Mouse (Mus musculus): ENCODE data around the gene Nxn. TPM values are rescaled to one million over a fixed set of nuclear protein-coding genes. Genes with fewer than 3 reads are reported as not detected.
A peak's percentile ranks its signal among the peaks of the same experiment; 100 is the strongest.

The Nxn gene
- polyA plus RNA-seq, 1 experiment from 2014 or later: 20.1 TPM

DNA sequence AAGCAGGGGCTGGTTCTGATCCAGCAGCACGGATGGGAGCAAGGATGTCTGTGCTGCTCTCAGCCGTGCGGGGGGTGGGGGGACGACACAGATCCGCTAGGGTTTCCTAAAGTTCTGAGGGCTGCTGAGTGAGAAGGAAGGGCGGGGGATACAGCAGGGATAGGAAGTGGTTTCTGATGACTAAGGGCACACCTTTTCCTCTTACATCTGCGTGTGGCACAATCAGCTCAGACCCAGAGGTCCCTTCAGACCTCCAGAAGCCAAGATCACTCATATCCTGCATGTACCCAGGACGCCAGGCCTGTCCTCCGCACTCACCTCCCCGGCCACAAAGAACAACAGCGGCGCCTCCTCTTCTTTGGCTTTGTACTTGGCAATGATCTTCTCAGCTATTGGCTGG is 137.7 kb downstream of the Nxn start:
- no peak for ATAC-seq

DNA sequence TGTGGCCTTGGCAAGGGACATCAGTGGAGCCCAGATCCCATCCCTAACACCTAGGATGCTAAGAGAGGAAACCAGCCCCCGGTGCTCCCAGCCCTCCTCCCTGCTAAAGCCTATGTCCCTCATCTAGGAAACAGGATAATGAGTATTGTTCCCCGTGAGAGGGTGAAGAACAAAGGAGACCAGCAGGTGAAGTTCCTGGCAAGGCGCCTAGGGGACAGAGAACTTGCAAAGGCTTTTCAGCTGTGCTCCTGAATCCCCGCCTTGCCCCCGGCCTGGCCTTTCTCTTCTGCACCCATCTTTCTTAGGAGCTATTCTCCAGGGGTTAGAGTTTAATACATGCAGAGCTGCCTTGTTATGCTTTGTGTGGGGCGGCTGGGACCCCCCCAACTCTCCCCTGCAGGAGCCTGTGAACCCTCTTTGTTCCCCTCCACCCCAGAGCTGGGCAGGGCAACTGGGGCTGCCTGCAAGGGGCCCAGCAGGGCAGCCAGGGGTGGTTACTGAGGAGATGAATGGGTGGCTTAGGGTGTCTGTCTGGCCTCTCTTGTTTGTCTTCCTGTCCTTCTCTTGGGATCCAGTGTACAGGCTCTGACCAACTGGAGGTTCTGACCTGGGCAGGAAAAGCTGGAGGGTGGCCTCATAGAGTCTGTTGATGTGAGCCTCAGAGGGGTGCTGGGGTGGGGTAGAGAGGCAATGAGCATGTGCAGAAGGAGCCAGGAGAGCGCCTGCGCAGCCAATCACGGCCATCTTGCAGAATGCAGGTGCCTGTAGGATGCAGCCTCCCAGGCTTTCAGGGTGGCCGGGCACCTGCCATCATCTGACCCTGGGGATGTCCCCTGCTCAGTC is 138.5 kb downstream of the Nxn start:
- no peaks in the 10 kb centered on the region for H3K27me3 ChIP-seq (replicated peaks; ENCODE audit: control insufficient read depth, insufficient read depth, low read length)
- H3K36me3 ChIP-seq (ENCODE audit: control insufficient read depth, insufficient read depth, low read length): peaks cover 6% of the 10 kb centered on the region; the same call in 1 of the 2 replicates
- 0 out of 2 replicates have a peak overlapping the region, but pooled peaks have one; percentile 16 for H3K9ac ChIP-seq (ENCODE audit: low read depth, low read length)
- H3K9me3 ChIP-seq (ENCODE audit: control insufficient read depth, low read length): no peaks in the 10 kb centered on the region
- WGBS: 65% methylated on average over 10 of the region's 10 CpGs
- H3K4me3 ChIP-seq (ENCODE audit: low read length): no peak overlapping the region
- no peak for ATAC-seq
- H3K27ac ChIP-seq (ENCODE audit: low read length): no peak overlapping the region
- H3K4me1 ChIP-seq (ENCODE audit: control insufficient read depth, insufficient read depth, low read length): no peaks in the 10 kb centered on the region
- no peak overlapping the region for H3K4me2 ChIP-seq (ENCODE audit: low read depth, low read length)

More for the DNA sequence above, 137.7 kb downstream of the Nxn start:
- no peaks in the 10 kb centered on the region for H3K9me3 ChIP-seq (ENCODE audit: control insufficient read depth, low read length)
- H3K36me3 ChIP-seq (ENCODE audit: control insufficient read depth, insufficient read depth, low read length): peaks cover 6% of the 10 kb centered on the region; the same call in 1 of the 2 replicates
- H3K27me3 ChIP-seq (replicated peaks; ENCODE audit: control insufficient read depth, insufficient read depth, low read length): no peaks in the 10 kb centered on the region
- 77% methylated on average over 12 of the region's 12 CpGs for WGBS
- H3K4me3 ChIP-seq (ENCODE audit: low read length): no peak overlapping the region
- no peak overlapping the region for H3K4me2 ChIP-seq (ENCODE audit: low read depth, low read length)
- H3K27ac ChIP-seq (ENCODE audit: low read length): no peak overlapping the region
- no peaks in the 10 kb centered on the region for H3K4me1 ChIP-seq (ENCODE audit: control insufficient read depth, insufficient read depth, low read length)
- 0 out of 2 replicates have a peak overlapping the region, but pooled peaks have one; percentile 16 for H3K9ac ChIP-seq (ENCODE audit: low read depth, low read length)

DNA sequence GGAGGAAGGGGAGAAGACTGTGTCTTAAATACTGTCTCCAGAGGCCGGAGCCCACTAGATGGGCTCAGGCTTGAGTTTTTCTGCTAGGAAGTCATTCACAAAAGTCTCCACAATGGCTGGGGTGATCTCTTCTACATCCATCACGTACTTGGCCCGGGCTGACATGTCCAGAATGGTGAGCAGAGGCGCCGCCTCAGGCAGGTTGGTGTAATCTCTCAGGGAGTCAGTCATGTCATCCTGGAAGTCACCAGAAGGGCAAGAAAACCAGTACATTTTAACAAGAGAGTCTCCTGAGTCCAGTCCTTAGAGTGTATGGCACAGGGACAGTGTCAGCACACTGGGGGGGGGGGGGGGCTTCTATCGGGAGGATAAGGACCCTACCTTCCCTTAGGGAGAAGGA is 140.4 kb downstream of the Nxn start:
- Histone ChIP-seq H3K9ac (ENCODE audit: low read depth, low read length) (no peak overlapping the region), H3K36me3 (ENCODE audit: control insufficient read depth, insufficient read depth, low read length) (peaks cover 6% of the 10 kb centered on the region; the same call in 1 of the 2 replicates), H3K27ac (ENCODE audit: low read length) (no peak overlapping the region), H3K4me2 (ENCODE audit: low read depth, low read length) (no peak overlapping the region), H3K4me3 (ENCODE audit: low read length) (no peak overlapping the region), H3K9me3 (ENCODE audit: control insufficient read depth, low read length) (no peaks in the 10 kb centered on the region), H3K4me1 (ENCODE audit: control insufficient read depth, insufficient read depth, low read length) (peaks cover 6% of the 10 kb centered on the region; the same call in 1 of the 2 replicates), H3K27me3 (replicated peaks; ENCODE audit: control insufficient read depth, insufficient read depth, low read length) (no peaks in the 10 kb centered on the region)
- 77% methylated on average over 6 of the region's 6 CpGs for WGBS
- no peak for ATAC-seq

DNA sequence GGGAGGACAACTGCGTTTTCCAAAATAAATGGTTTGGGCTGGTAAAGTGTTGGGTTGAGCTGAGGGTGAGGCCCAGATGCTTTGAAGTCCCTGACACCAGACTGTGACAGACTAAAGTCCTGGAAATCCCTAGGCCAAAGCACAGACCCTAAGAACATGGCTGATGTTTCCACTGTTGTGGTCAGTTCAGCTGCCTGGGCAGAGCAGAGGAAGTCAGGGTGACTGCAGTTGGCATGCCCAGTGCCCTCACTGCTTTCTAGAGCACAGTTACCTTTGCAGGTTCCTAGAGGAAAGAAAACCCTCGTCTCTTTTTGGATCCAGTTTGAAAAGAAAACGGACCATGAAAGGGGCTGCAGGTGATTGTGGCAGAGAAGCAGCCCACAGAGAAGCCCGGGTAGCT is 141.6 kb downstream of the Nxn start:
- WGBS: 81% methylated on average over 4 of the region's 4 CpGs
- H3K36me3 ChIP-seq (ENCODE audit: control insufficient read depth, insufficient read depth, low read length): peaks cover 6% of the 10 kb centered on the region; the same call in 1 of the 2 replicates

DNA sequence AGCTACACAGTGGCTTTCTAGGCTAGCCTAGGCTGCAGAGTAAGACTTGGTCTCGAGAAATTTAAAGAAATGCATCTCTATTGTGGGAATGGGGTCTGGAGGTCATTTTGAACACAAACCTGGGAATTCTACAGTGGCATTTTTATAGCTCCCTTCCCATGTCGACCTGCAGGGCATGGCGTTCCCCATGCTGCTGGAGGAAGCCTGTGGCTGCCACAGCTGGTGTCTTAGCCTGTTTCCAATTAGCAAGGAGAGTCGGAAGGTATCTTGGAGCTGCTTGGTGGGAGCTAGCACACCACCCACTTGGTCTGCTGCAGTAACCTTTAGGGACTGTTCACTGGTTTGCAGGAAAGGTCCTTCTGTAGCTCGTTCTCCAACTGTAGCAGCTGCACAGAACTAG is 142.8 kb downstream of the Nxn start:
- no peaks in the 10 kb centered on the region for H3K27me3 ChIP-seq (replicated peaks; ENCODE audit: control insufficient read depth, insufficient read depth, low read length)
- no peaks in the 10 kb centered on the region for H3K36me3 ChIP-seq (ENCODE audit: control insufficient read depth, insufficient read depth, low read length)
- no peak overlapping the region for H3K4me2 ChIP-seq (ENCODE audit: low read depth, low read length)
- H3K4me1 ChIP-seq (ENCODE audit: control insufficient read depth, insufficient read depth, low read length): peaks cover 9% of the 10 kb centered on the region; the same call in 1 of the 2 replicates
- WGBS: 43% methylated on average over 5 of the region's 5 CpGs
- H3K27ac ChIP-seq (ENCODE audit: low read length): no peak overlapping the region
- no peak for ATAC-seq
- no peaks in the 10 kb centered on the region for H3K9me3 ChIP-seq (ENCODE audit: control insufficient read depth, low read length)
- no peak overlapping the region for H3K4me3 ChIP-seq (ENCODE audit: low read length)
- 0 out of 2 replicates have a peak overlapping the region, but pooled peaks have one; percentile 14 for H3K9ac ChIP-seq (ENCODE audit: low read depth, low read length)

More for the DNA sequence above, 141.6 kb downstream of the Nxn start:
- Histone ChIP-seq H3K4me2 (ENCODE audit: low read depth, low read length) (no peak overlapping the region), H3K9ac (ENCODE audit: low read depth, low read length) (no peak overlapping the region), H3K27ac (ENCODE audit: low read length) (no peak overlapping the region), H3K27me3 (replicated peaks; ENCODE audit: control insufficient read depth, insufficient read depth, low read length) (no peaks in the 10 kb centered on the region), H3K4me1 (ENCODE audit: control insufficient read depth, insufficient read depth, low read length) (peaks cover 9% of the 10 kb centered on the region; the same call in 1 of the 2 replicates), H3K9me3 (ENCODE audit: control insufficient read depth, low read length) (no peaks in the 10 kb centered on the region), H3K4me3 (ENCODE audit: low read length) (no peak overlapping the region)
- no peak for ATAC-seq

DNA sequence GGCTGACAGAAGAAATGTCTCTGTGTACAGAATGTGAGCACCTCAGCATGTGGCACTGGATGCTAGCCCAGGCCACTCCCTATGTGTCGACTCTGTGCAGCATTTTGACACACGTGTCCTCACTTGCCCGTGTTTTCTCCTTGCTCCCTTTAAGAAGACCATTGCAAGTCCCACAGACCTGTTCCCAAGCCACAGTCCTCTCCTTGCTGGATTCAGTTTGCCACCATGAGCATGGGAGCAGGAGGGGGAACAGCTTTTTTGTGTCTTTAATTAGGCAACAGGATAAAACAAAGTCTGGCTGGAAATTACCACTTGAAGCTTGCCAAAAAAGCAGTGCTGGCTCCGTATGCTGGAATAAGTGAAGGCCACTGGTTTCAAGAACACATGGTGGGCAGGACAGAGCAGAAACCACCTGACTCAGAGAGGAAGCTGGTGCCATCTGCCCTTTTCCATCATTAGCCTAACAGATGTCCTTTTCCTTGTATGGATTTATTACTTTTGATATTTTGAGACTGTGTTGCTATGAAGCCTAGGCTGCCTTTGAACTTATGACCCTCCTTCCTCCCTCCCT is 143.4 kb downstream of the Nxn start:
- Histone ChIP-seq H3K4me3 (ENCODE audit: low read length) (no peak overlapping the region), H3K36me3 (ENCODE audit: control insufficient read depth, insufficient read depth, low read length) (no peaks in the 10 kb centered on the region), H3K9me3 (ENCODE audit: control insufficient read depth, low read length) (no peaks in the 10 kb centered on the region), H3K4me2 (ENCODE audit: low read depth, low read length) (no peak overlapping the region), H3K4me1 (ENCODE audit: control insufficient read depth, insufficient read depth, low read length) (peaks cover 9% of the 10 kb centered on the region; the same call in 1 of the 2 replicates), H3K27ac (ENCODE audit: low read length) (no peak overlapping the region), H3K9ac (ENCODE audit: low read depth, low read length) (no peak overlapping the region), H3K27me3 (replicated peaks; ENCODE audit: control insufficient read depth, insufficient read depth, low read length) (no peaks in the 10 kb centered on the region)
- no peak for ATAC-seq
- WGBS: 67% methylated on average over 4 of the region's 4 CpGs

DNA sequence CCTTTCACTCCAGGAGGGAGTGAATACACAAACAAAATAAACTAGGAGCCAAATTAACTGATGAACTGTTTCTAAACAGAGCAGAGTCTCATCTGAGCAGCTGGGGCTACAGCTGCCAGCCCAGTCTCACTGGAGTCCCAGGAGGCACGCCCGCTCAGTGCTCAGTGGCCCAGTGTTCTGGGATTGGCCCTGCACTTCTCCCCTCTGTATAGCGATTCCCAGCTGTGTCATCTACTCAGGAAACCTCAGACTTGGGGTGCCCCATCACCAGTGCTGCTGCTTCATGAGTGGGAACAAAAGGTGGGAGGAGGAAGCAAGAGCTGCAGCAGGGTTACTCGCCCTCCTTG is 145.0 kb downstream of the Nxn start:
- Histone ChIP-seq H3K9ac (ENCODE audit: low read depth, low read length) (0 out of 2 replicates have a peak overlapping the region, but pooled peaks have one; percentile 5), H3K27me3 (replicated peaks; ENCODE audit: control insufficient read depth, insufficient read depth, low read length) (no peaks in the 10 kb centered on the region), H3K4me2 (ENCODE audit: low read depth, low read length) (no peak overlapping the region), H3K36me3 (ENCODE audit: control insufficient read depth, insufficient read depth, low read length) (no peaks in the 10 kb centered on the region), H3K4me3 (ENCODE audit: low read length) (no peak overlapping the region), H3K9me3 (ENCODE audit: control insufficient read depth, low read length) (no peaks in the 10 kb centered on the region), H3K4me1 (ENCODE audit: control insufficient read depth, insufficient read depth, low read length) (peaks cover 9% of the 10 kb centered on the region; the same call in 1 of the 2 replicates), H3K27ac (ENCODE audit: low read length) (peak overlapping the region; percentile 29; the same call in 1 of the 2 replicates)
- WGBS: 67% methylated on average over 4 of the region's 4 CpGs
- ATAC-seq: peak; percentile 47; the same call in 1 of the 2 replicates

DNA sequence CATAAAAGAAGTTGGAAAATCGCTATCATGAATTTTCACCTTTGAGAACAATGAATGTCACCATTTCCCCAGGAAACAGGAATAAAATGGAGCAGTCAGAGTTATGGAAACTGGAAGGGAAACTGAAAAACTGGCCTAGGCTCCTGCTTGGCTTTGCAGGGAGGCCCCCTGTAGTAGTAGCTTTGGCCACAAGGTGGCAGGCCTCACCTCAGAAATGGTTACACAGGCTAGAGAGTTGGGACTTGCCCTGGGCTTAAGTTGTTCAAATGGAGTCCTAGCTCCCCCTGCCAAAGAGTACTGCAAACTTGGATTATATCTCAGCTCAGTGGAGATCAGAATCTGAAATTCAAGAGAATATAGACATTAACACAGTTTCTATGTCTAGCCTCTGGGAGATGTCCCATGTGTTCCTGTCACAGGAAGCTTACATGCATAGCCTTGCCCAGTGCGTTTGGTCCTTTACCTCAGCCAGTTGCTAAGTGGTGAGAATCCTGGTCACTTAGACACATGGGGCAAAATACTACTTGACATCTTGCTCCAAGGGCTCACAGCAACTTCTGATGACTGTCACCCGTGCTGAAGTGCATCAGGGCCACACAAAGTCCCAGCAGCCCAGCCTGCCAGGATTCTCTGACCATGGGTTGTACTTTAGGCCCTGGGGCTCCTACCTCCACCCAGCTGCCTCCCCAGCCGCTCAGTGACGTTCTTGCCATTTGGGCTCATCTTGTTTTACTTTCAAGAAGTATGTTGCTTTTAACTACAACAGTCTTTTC is 145.6 kb downstream of the Nxn start:
- Histone ChIP-seq H3K4me2 (ENCODE audit: low read depth, low read length) (no peak overlapping the region), H3K9ac (ENCODE audit: low read depth, low read length) (0 out of 2 replicates have a peak overlapping the region, but pooled peaks have one; percentile 5), H3K36me3 (ENCODE audit: control insufficient read depth, insufficient read depth, low read length) (no peaks in the 10 kb centered on the region), H3K4me1 (ENCODE audit: control insufficient read depth, insufficient read depth, low read length) (peaks cover 9% of the 10 kb centered on the region; the same call in 1 of the 2 replicates), H3K27me3 (replicated peaks; ENCODE audit: control insufficient read depth, insufficient read depth, low read length) (no peaks in the 10 kb centered on the region), H3K9me3 (ENCODE audit: control insufficient read depth, low read length) (no peaks in the 10 kb centered on the region), H3K27ac (ENCODE audit: low read length) (0 out of 2 replicates have a peak overlapping the region, but pooled peaks have one; percentile 5), H3K4me3 (ENCODE audit: low read length) (no peak overlapping the region)
- WGBS: 42% methylated on average over 5 of the region's 5 CpGs
- ATAC-seq: peak; percentile 83

DNA sequence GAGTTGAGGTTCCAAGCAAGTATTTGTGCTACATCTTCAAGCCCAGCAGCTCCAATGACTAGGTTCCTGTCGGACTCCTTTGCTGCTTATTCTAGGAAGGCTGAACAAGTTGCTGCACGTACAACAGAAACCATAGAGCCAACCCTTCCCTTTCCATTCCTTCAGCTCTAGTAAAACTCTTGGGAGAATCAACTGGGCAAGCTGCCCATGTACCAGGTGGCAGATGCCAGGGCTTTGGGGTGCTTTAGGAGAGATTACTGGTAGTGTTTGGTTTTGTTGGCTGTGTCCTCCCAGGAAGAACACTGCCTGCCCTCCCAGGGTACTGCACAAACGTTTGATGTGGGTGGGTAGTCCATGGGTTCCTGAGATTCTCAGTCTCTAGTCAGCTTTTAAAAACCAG is 146.9 kb downstream of the Nxn start:
- Histone ChIP-seq H3K36me3 (ENCODE audit: control insufficient read depth, insufficient read depth, low read length) (no peaks in the 10 kb centered on the region), H3K4me2 (ENCODE audit: low read depth, low read length) (no peak overlapping the region), H3K9ac (ENCODE audit: low read depth, low read length) (no peak overlapping the region), H3K9me3 (ENCODE audit: control insufficient read depth, low read length) (no peaks in the 10 kb centered on the region), H3K27ac (ENCODE audit: low read length) (no peak overlapping the region), H3K4me1 (ENCODE audit: control insufficient read depth, insufficient read depth, low read length) (peaks cover 9% of the 10 kb centered on the region; the same call in 1 of the 2 replicates), H3K27me3 (replicated peaks; ENCODE audit: control insufficient read depth, insufficient read depth, low read length) (no peaks in the 10 kb centered on the region), H3K4me3 (ENCODE audit: low read length) (no peak overlapping the region)
- ATAC-seq: no peak
- 57% methylated on average over 3 of the region's 3 CpGs for WGBS
